Mouse (Mus musculus): Measurements from ENCODE around the gene Gap43. TPM values are rescaled to one million over a fixed set of nuclear protein-coding genes. Genes with fewer than 3 reads are reported as not detected.

Gene Gap43
- polyA plus RNA-seq, 1 experiment from 2014 or later: 120 TPM

- no peak overlapping the region for H3K4me3 ChIP-seq
- no peak for ATAC-seq (ENCODE audit: insufficient number of reproducible peaks, insufficient read depth, low FRiP score, low TSS enrichment)
- H3K27ac ChIP-seq: no peak overlapping the region
- no peaks in the 10 kb centered on the region for H3K4me1 ChIP-seq
- WGBS: 96% methylated on average over 2 of the region's 2 CpGs
- no peak overlapping the region for H3K4me2 ChIP-seq (replicated peaks)
- no peaks in the 10 kb centered on the region for H3K9me3 ChIP-seq
- H3K27me3 ChIP-seq: no peaks in the 10 kb centered on the region
- peaks cover 5% of the 10 kb centered on the region; the same call in 1 of the 2 replicates for H3K36me3 ChIP-seq
- H3K9ac ChIP-seq: no peak overlapping the region
Observed at GRCm38 (mm10) chr16:42294056-42294455, 46.4 kb downstream of the Gap43 start.

GRCm38 (mm10) chr16:42291572-42291971, 48.9 kb downstream of the Gap43 start:
- Histone ChIP-seq H3K4me3 (no peak overlapping the region), H3K9me3 (no peaks in the 10 kb centered on the region), H3K27ac (no peak overlapping the region), H3K27me3 (no peaks in the 10 kb centered on the region), H3K9ac (no peak overlapping the region), H3K4me2 (replicated peaks) (no peak overlapping the region), H3K36me3 (peaks cover 5% of the 10 kb centered on the region; the same call in 1 of the 2 replicates), H3K4me1 (no peaks in the 10 kb centered on the region)
- WGBS: 72% methylated on average over 8 of the region's 8 CpGs
- ATAC-seq (ENCODE audit: insufficient number of reproducible peaks, insufficient read depth, low FRiP score, low TSS enrichment): no peak

GRCm38 (mm10) chr16:42284005-42284404, 56.4 kb downstream of the Gap43 start:
- WGBS: 86% methylated on average over 3 of the region's 3 CpGs
- ATAC-seq (ENCODE audit: insufficient number of reproducible peaks, insufficient read depth, low FRiP score, low TSS enrichment): no peak
- H3K9me3 ChIP-seq: no peaks in the 10 kb centered on the region

GRCm38 (mm10) chr16:42277713-42278112, 62.7 kb downstream of the Gap43 start:
- no peak overlapping the region for H3K27ac ChIP-seq
- H3K36me3 ChIP-seq: no peaks in the 10 kb centered on the region
- no peak overlapping the region for H3K4me2 ChIP-seq (replicated peaks)
- no peak for ATAC-seq (ENCODE audit: insufficient number of reproducible peaks, insufficient read depth, low FRiP score, low TSS enrichment)
- 76% methylated on average over 2 of the region's 2 CpGs for WGBS
- no peak overlapping the region for H3K9ac ChIP-seq
- no peaks in the 10 kb centered on the region for H3K27me3 ChIP-seq
- H3K4me1 ChIP-seq: no peaks in the 10 kb centered on the region
- no peak overlapping the region for H3K4me3 ChIP-seq
- no peaks in the 10 kb centered on the region for H3K9me3 ChIP-seq

More at GRCm38 (mm10) chr16:42284005-42284404, 56.4 kb downstream of the Gap43 start:
- no peak overlapping the region for H3K4me3 ChIP-seq
- H3K27me3 ChIP-seq: no peaks in the 10 kb centered on the region
- H3K36me3 ChIP-seq: no peaks in the 10 kb centered on the region
- no peak overlapping the region for H3K9ac ChIP-seq
- no peak overlapping the region for H3K4me2 ChIP-seq (replicated peaks)
- no peaks in the 10 kb centered on the region for H3K4me1 ChIP-seq
- no peak overlapping the region for H3K27ac ChIP-seq

- H3K27ac ChIP-seq: no peak overlapping the region
- no peak for ATAC-seq (ENCODE audit: insufficient number of reproducible peaks, insufficient read depth, low FRiP score, low TSS enrichment)
- H3K9me3 ChIP-seq: no peaks in the 10 kb centered on the region
- H3K4me2 ChIP-seq (replicated peaks): no peak overlapping the region
- no peaks in the 10 kb centered on the region for H3K27me3 ChIP-seq
- H3K4me1 ChIP-seq: no peaks in the 10 kb centered on the region
- H3K4me3 ChIP-seq: no peak overlapping the region
- no peak overlapping the region for H3K9ac ChIP-seq
- no peaks in the 10 kb centered on the region for H3K36me3 ChIP-seq
- WGBS: 62% methylated on average over 8 of the region's 8 CpGs
Observed at GRCm38 (mm10) chr16:42277268-42277667, 63.2 kb downstream of the Gap43 start.

GRCm38 (mm10) chr16:42276216-42277141, 64.0 kb downstream of the Gap43 start:
- no peak overlapping the region for H3K4me3 ChIP-seq
- H3K9me3 ChIP-seq: no peaks in the 10 kb centered on the region
- no peak overlapping the region for H3K27ac ChIP-seq
- WGBS: 44% methylated on average over 15 of the region's 15 CpGs
- H3K9ac ChIP-seq: no peak overlapping the region
- H3K27me3 ChIP-seq: no peaks in the 10 kb centered on the region
- H3K4me2 ChIP-seq (replicated peaks): no peak overlapping the region
- no peaks in the 10 kb centered on the region for H3K36me3 ChIP-seq
- no peaks in the 10 kb centered on the region for H3K4me1 ChIP-seq
- no peak for ATAC-seq (ENCODE audit: insufficient number of reproducible peaks, insufficient read depth, low FRiP score, low TSS enrichment)

GRCm38 (mm10) chr16:42275518-42276215, 64.8 kb downstream of the Gap43 start:
- no peak for ATAC-seq (ENCODE audit: insufficient number of reproducible peaks, insufficient read depth, low FRiP score, low TSS enrichment)
- H3K4me3 ChIP-seq: no peak overlapping the region
- H3K36me3 ChIP-seq: no peaks in the 10 kb centered on the region
- WGBS: 67% methylated on average over 14 of the region's 14 CpGs
- no peak overlapping the region for H3K9ac ChIP-seq
- H3K27ac ChIP-seq: no peak overlapping the region
- no peak overlapping the region for H3K4me2 ChIP-seq (replicated peaks)
- H3K27me3 ChIP-seq: no peaks in the 10 kb centered on the region
- H3K9me3 ChIP-seq: no peaks in the 10 kb centered on the region
- H3K4me1 ChIP-seq: no peaks in the 10 kb centered on the region

- no peak for ATAC-seq (ENCODE audit: insufficient number of reproducible peaks, insufficient read depth, low FRiP score, low TSS enrichment)
- no peak overlapping the region for H3K9ac ChIP-seq
- 80% methylated on average over 1 of the region's 1 CpGs for WGBS
- no peak overlapping the region for H3K4me2 ChIP-seq (replicated peaks)
- H3K27me3 ChIP-seq: no peaks in the 10 kb centered on the region
- H3K36me3 ChIP-seq: no peaks in the 10 kb centered on the region
- 0 out of 2 replicates have a peak, but pooled peaks cover 3% of the 10 kb centered on the region for H3K4me1 ChIP-seq
- no peak overlapping the region for H3K27ac ChIP-seq
- no peaks in the 10 kb centered on the region for H3K9me3 ChIP-seq
- no peak overlapping the region for H3K4me3 ChIP-seq
Observed at GRCm38 (mm10) chr16:42271213-42271612, 69.2 kb downstream of the Gap43 start.

GRCm38 (mm10) chr16:42269587-42269967, 70.9 kb downstream of the Gap43 start:
- H3K4me2 ChIP-seq (replicated peaks): no peak overlapping the region
- no peak for ATAC-seq (ENCODE audit: insufficient number of reproducible peaks, insufficient read depth, low FRiP score, low TSS enrichment)
- no peak overlapping the region for H3K9ac ChIP-seq
- H3K36me3 ChIP-seq: no peaks in the 10 kb centered on the region
- WGBS: 76% methylated on average over 2 of the region's 2 CpGs
- H3K27ac ChIP-seq: no peak overlapping the region
- H3K4me1 ChIP-seq: 0 out of 2 replicates have a peak, but pooled peaks cover 3% of the 10 kb centered on the region
- H3K4me3 ChIP-seq: no peak overlapping the region
- H3K27me3 ChIP-seq: no peaks in the 10 kb centered on the region
- no peaks in the 10 kb centered on the region for H3K9me3 ChIP-seq

GRCm38 (mm10) chr16:42268843-42269586, 71.4 kb downstream of the Gap43 start:
- Histone ChIP-seq H3K27me3 (no peaks in the 10 kb centered on the region), H3K4me2 (replicated peaks) (no peak overlapping the region), H3K9ac (no peak overlapping the region), H3K4me3 (no peak overlapping the region), H3K27ac (no peak overlapping the region), H3K9me3 (no peaks in the 10 kb centered on the region), H3K4me1 (0 out of 2 replicates have a peak, but pooled peaks cover 3% of the 10 kb centered on the region), H3K36me3 (no peaks in the 10 kb centered on the region)
- ATAC-seq (ENCODE audit: insufficient number of reproducible peaks, insufficient read depth, low FRiP score, low TSS enrichment): no peak
- WGBS: 52% methylated on average over 2 of the region's 2 CpGs

- Histone ChIP-seq H3K4me1 (0 out of 2 replicates have a peak, but pooled peaks cover 3% of the 10 kb centered on the region), H3K4me3 (no peak overlapping the region), H3K27me3 (no peaks in the 10 kb centered on the region), H3K36me3 (no peaks in the 10 kb centered on the region), H3K9ac (no peak overlapping the region), H3K9me3 (no peaks in the 10 kb centered on the region), H3K4me2 (replicated peaks) (no peak overlapping the region), H3K27ac (no peak overlapping the region)
- 76% methylated on average over 3 of the region's 3 CpGs for WGBS
- ATAC-seq (ENCODE audit: insufficient number of reproducible peaks, insufficient read depth, low FRiP score, low TSS enrichment): no peak
Observed at GRCm38 (mm10) chr16:42265185-42265584, 75.3 kb downstream of the Gap43 start.

Data from embryonic facial prominence, embryonic 12.5 days (tissue).